Mouse (Mus musculus) fat pad, adult 2 months (tissue): ENCODE data around the gene Armc10.
A peak's percentile ranks its signal among the peaks of the same experiment; 100 is the strongest.
"Not testable (repeated sequence)": the region's sequence is repeated elsewhere in the genome, so short reads cannot be mapped to it uniquely, and the experiment has no call there.

Source experiments
- DNase-seq: peaks from one replicate; pipeline ENCODE4 v3.0.0-alpha.2; 2011; ENCODE audit warnings: low read depth, low spot score; ENCODE audit errors: extremely low read depth

The Armc10 gene

DNA sequence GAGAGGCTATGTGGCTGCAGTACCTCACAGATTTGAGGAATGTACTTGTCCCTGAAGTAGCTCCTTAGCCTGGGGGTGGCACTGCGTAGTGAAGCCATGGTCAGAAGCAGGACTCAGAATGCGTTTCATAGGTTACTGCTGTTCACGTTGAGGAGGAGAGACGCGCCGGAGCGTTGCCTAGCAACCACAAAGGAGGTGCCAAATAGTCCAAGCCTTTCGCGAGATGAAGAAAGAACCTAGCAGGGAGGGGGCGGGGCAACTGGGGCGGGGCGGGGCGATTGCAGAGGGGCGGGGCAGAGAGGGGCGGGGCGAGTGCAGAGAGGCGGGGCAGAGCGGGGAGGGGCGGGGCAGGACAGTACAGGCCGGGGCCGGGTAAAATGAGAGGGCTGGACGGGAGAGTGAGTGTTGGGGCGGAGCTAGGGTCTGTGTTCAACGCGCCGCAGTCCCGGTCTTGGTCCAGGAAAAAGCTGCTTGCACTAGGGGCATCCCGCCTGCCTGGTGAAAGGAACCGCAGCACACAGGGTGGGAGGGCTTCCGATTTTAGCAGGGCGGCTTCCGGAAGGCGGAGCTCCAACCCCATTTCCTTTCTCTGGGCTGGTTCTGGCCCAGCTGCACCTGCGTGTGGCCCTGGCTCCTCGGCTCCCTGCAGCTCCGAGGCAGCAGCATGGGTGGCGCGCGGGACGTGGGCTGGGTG lies at the start of gene Armc10, which contains the start of gene Fbxl13:
Armc10 (plus strand) TSS at position 375 of the 694 bp plus-strand sequence.
Fbxl13 (minus strand) TSS at position 196 of the 694 bp plus-strand sequence.
- peak; percentile 36 for DNase-seq

DNA sequence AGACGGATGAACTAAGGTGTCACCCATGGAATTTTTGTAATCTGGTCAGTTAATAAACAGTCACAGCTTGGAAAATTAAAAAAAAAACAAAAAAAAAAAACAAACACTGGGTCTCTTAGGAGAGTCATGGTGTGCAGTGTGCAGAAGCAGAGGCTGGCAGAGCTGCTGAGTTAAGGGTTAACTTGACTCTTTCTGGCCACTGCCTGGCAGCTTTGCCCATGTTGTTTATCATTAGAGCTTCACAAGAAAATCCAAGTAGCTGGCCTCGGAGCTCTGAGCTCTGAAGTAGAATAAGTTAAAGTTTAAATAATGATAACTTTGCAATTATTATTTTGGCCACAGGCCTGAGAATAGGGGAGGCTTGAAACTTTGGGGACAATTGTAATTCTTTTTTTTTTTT lies 46.1 kb upstream of the Armc10 start:
- DNase-seq, result not testable (repeated sequence)

DNA sequence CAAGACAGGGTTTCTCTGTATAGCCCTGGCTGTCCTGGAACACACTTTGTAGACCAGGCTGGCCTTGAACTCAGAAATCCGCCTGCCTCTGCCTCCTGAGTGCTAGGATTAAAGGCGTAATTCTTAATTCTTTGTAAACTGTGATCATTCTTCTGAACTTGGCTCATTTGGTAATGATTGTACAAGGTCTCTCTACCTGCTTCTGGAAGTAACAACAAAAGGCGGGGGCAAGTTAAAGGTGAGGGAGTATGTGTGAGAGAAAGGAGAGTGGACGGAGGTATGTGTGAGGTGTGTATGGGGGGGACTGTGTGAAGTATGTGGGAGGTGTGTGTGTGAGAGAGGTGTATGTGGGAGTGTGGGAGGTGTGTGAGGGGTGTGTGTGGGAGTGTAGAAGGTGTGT lies 45.7 kb upstream of the Armc10 start:
- no peak for DNase-seq

DNA sequence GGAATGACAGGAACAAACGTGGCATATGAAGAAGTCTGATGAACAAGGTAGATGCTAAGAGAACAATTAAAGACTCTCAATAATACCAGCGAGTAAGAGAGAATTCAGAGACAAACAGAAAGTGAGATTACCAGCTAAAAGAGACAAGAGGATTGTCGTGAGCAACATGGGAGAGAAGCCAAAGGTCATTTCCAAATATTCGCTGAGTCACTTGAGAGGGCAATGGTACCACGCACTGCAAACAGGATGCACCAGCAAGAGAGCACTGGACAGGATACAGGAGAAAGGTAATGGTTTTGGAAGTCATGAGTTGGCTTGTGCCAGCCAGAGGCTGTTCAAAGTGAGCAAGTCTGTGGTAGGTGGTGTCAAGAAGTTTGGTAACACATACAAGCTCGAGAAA lies 39.7 kb upstream of the Armc10 start:
- DNase-seq, result no peak

DNA sequence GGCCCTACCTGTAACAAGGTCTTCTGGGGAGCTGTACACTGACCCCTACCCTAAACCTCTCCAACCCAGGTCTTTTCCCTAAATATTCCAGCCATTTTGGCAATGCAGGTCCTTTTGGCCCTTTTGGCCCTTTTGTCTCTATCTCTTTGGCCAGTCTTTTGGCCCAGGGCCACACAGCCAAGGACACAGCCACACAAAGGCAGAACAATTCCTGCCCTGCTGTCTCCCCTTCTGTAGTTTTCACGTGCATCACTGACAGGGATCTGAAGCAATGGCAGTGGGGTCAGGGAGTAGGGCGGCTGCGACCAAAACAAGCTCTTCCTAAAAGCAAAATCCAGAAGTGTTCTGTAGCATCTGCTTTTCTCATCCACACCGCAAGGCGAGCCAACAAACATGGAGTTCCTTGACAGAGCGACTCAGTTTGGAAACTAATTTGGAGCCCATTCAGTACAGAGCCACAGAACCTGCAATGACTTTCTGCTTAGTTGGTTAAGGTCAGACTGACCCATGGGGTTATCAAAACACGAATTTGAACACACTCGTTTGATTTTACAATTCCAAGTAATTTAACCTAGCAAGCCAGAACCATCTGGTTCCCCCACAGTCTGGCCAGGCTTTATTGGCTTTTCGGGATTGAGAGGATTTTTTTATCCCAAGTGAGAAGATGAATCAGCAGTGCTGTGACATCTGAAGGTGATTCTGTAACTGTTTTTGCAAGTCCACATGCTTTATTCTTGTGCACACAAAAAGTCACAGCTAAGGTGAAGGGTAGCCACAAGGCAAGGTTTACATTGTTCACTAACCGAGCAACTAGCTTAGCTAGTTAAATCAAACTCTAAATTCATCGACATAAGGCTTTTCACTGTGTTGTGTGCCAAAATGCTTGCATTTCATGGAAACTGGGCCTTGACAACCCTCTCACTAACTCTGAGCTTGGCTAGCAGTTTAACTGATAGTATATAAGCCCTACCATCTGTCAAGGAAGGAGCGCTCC lies 37.0 kb upstream of the Armc10 start:
- no peak for DNase-seq

DNA sequence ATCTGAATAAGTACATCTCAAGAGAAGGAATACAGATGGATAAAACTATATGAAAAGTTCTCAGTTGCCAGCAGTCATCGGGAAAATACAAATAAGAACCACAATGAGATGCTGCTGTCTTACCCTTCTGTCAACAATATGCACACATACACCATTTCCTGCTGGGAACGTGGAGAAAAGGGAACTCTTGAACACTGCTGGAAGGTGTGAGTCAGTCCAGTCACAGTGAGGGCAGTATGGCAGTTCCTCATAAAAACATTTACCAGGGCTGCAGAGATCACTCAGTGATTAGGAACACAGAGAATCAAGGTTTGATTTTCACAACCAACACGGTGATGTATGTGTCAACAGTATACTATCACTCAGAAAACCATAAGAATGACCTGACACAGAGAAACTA lies 34.6 kb upstream of the Armc10 start:
- DNase-seq, result no peak

DNA sequence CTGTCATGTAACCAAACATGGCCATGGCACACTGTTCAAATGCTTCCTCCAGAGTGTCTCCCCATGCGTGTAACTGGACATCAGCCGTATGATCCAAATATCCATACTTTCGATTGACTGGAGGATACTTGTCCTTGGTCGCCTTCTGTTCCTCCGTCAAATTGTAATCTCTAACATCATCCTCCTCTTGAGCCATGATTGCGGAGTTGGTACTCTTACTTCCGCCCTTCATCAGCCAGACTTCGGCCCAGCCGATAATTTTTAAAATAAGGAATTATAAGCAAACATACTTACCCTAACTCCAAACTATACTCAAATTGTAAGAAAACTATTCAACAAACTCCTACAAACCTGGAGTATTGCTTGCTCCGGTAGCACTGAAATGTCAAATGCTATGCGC lies 31.3 kb upstream of the Armc10 start:
- not testable (repeated sequence) for DNase-seq

DNA sequence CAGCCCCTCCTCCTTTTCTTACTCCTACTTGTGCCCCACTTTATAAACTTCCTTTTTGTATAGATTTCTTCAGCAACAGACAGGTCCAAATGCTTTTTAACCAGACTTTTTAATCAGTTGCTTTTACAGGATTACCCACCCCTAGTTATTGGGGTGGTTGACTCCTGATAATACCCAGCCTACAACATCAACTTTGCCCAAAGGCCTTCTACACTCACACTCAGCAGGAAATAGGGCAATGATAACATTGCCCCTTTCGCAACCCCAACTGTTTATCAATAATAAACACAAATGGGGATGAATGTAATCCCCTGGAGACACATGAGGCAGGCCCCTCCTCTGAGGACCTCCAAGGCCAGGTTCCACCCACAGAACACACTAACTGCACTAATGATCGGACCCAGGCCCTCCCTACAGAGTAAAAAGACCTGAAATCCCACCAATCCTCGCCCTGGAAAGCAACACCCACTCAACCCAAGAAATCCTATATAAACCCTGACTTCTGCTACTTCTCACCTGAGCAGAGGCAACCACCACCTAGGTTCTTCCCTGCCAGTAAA lies 29.1 kb upstream of the Armc10 start:
- no peak for DNase-seq

DNA sequence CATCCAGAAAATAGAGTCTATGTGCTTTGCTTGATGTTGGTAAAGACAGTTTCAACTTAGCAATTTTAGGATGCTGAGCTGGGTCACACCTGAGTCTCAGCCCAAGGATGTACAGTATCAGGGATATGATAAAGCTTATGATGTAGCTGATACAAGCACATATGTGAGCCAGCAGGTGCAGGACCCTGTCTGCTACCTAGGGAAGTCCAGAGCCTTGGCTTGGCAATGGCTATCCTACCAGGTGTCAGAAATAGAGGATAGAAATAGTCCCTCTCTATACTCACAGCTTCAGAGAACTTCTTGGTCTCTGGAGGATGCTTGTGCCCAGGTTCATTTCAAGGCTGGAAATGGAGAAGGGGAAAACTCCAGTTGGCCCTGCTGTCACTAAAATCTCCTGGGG lies 19.7 kb upstream of the Armc10 start:
- no peak for DNase-seq

DNA sequence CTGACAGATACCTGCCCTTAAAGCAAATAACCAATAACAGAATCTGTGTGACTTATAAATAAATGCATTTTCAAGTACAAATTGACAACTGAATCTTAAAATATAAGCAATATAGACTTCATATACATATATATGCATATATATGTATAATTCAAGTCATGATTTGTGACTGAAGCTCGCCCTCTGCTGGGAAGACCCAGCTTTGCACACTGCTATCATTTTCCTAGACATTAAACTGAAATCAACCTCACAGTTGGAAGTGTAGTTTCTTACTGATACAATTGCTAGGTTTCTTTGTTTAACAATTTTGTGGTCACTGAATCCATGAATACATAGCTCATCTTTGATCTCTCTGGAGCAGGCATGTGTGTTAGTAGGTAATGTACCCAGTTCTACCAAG lies 4.7 kb upstream of the Armc10 start:
- no peak for DNase-seq

DNA sequence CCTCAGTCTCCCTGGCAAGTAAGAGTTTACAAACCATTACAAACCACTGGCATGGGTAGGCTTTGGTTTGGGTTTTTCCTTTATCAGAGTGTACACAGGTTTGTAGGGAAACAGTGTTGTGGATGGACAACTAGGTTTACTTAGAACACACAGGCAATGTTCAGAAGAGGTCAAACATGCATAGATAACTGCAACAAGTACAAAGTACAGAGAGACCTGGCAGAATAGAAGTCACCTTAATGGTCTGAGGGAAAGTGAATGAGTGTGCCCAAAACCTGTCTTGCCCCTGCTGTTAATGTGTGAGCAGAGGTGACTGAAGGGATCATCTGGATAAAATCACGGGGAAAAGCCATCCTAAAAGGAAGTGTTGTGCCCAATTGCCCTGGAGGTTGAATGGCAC lies 2.0 kb upstream of the Armc10 start:
- no peak for DNase-seq

DNA sequence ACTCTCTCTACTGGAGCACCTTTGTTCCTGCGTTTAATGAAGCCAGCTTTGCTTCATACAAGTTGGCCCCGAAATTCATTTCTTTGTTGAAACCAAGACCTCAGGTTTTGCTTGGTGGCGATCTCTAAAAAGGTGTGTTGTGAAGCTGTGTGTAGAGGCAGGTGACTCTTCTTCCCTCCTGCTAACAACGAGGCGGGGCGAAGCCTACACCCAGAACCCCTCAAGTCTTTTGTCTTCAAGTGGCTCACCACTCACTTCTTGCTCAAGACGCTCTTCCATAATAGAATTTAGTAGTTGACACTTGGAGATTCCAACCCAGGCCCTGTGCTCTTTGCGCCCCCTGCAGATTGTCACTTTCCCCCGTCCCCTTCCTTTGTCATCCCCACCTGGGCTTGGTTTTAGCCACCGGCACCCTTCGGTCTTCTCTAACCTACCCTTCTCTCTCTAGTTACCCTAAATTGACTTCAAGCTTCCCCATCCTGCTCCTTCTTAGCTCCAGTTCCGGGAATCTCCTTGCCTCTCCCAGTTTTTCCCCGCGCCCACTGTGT lies 648 bp upstream of the Armc10 start:
- no peak for DNase-seq

DNA sequence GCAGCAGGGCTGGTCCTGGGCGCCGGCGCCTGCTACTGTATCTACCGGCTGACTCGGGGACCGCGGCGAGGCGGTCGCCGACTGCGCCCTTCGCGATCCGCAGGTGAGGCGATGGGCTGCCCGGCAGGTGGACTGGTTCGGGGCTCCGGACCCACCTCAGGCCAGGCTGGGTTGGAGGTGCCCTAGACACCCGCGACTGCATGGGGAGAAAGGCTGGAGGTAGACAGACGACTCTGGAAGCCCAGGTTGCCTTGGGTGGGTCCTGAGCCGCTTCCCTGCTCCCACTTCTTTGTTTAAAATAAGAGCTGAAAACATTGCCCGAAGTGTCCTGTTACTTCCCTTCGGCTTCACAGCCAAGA lies 499 bp downstream of the Armc10 start:
- no peak for DNase-seq

DNA sequence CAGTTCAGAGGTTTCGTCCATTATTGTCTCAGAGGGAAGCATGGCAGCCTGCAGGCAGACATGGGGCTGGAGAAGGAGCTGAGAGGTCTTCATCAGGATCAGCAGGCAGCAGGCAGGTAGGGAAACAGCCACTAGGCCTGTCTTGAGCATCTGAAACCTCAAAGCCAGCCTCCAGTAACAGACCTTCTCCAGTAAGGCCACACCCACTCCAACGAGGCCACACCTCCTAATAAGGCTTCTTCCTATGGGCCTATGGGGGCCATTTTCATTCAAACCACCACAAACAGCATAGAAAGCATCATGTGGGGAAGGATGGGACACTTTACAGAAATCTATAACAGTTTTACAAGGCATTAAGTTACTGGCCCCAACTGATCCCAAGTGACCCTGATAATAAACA lies 5.1 kb downstream of the Armc10 start:
- no peak for DNase-seq

DNA sequence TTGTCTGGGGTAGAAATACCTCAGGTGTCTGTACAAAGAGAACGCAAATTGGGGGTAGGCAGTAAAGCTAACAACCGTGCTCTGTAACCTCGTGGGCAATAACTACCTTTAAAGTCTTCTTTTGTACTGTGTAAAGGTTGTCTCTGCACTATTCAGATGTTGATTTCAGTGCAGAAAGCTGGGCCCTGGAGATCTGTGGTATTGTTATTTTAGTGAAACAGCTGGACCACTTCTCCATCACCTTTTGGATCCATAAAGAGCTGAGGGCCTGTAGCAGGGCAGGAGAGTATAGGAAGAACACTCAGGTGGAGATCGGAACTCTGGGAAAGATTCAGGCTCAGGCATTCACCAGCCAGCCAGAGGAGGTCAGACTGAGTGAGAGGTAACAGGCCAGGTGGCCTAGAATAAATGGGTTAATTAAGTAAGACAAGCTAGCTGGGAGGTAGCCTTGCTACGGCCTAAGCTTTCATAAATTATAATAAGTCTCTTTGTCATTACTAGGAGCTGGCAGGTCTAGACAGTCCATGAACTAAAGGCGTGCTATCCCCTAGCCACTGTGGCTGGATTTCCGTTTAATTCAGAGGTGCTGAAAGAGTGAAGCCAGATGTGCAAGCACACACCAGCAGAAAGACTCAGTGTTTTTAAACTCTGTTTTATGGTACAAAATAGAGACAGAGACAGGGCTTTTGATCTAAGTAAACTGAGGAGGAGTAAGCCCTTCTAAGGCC lies 6.4 kb downstream of the Armc10 start:
- DNase-seq, result no peak

DNA sequence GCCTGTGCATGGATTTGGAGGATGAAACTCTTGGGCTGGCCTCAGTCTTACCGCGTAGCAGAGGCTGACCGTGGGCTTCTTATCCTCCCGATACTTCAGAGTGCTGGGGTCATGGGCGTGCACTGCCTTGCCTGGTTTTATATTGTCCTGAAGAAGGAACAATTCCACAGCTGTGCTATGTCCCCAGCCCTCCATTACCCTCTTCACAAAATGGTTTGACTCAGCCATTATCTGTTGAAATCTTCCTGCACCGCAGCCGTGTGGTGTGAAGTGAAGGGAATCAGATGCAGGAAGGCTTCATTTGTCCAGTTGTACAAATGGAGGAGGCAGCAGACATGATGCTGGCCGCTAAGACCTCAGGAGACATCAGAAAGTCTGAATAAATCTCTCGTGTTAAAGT lies 11.3 kb downstream of the Armc10 start:
- no peak for DNase-seq

DNA sequence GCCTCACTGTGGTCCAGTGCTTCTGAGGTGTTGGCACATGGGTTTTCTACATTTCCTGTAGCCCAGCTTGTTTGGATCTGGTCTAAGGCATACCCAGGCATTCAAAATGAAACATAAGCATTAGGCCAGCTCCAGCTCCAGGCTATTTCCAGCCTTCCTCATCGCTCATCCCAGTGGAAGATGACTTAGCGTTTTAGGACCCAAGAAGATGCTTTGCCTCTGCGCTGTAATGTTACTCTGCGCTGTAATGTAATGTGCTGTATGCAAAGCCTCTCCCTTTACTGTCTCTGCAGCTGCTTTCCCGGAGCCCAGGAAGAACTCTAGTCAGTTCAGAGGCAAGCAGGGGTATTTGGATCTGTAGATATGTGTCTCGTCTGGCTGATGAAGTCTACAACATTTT lies 12.4 kb downstream of the Armc10 start:
- DNase-seq, result no peak

DNA sequence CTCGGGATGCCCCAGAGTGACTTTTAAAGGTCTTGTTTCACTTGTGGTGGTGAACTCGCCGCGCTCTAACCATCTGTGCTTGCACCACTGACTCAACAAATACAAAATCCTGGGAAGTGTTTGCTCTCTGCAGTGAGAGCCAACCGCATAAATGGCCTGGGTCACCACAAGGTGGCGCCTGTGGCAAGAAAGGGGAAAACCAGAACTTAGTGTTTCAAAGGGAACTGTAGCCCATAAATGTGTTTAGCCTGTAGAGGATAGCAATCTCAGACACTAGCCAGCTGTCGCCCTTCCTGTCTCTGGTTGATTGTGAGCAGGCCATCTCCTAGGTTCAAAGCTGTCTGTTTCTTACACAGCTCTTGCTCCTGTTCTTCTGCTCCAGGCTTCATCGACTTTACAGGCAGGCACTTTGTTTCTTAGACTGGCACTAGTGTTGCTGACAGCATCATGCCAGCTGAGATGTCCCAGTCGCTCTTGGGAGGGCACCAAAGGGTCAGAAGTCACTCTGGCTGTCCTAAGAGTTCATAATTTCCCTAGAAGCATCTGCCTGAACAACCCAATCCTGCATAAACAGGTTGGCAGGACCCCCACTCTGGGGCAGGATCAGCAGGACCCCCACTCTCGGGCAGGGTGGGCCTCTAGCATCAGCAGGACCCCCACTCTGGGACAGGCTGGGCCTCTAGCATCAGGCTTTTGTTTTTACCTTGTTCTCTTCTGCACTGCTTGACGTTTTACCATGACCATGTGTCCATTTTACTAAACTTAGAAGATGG lies 13.2 kb downstream of the Armc10 start:
- no peak for DNase-seq

DNA sequence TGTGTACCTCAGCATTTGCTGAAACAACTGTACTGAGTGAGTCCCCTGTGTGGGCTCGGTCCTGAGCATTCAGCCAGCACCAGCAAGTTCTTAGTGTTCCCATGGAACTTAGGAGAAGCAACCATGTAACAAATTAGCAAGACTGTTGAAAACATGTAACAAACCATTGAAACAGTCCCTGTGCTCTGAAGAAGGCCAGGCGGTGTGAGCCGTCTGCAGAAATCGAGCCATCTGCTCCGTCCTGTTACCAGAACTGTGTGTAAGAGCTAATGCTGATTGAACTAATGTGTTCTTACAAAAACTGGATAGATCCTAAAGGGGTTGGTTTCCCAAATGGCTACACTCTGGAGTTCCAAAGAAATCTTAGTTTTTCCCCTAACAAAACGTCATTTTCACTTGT lies 15.2 kb downstream of the Armc10 start:
- DNase-seq, result no peak

DNA sequence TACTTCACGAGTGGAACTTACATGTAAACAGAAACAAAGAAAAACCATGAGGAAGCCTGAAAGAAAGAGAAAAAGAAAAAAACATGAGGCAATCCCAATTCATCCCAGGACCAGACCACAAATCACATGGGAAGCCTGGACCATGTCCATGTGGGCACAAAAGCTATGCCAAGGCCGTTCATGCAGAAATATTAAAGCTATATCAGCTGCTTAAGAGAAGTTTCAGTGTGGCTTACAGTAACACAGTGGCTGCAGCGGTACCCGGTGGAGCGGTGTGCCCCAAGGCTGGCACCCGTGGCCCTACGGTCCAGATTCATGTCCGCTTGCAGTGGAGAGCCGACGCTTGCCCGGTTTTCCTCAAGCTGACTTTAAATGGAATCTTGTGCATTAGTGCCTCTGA lies 17.5 kb downstream of the Armc10 start:
- no peak for DNase-seq
